Mouse (Mus musculus): Measurements from ENCODE around the gene H1foo. TPM values are rescaled to one million over a fixed set of nuclear protein-coding genes. Genes with fewer than 3 reads are reported as not detected.
A peak's percentile ranks its signal among the peaks of the same experiment; 100 is the strongest.

Gene H1foo
- polyA plus RNA-seq, 1 experiment from 2014 or later, result not detected

- Histone ChIP-seq H3K36me3 (replicated peaks) (no peaks in the 10 kb centered on the region; the same call in 1 of the 2 replicates), H3K27me3 (ENCODE audit: poor library complexity, severe bottlenecking) (no peaks in the 10 kb centered on the region), H3K4me1 (peaks cover 49% of the 10 kb centered on the region), H3K9me3 (no peaks in the 10 kb centered on the region), H3K27ac (peak overlapping the region; percentile 77), H3K4me3 (no peak overlapping the region)
- WGBS, result 64% methylated on average over 16 of the region's 16 CpGs
- no peak for DNase-seq (ENCODE audit: extremely low spot score, low spot score)
These were observed 12.3 kb downstream of the H1foo start for GRCm38 (mm10) chr6:115956922-115957601.

- no peaks in the 10 kb centered on the region; the same call in 1 of the 2 replicates for H3K36me3 ChIP-seq (replicated peaks)
- DNase-seq (ENCODE audit: extremely low spot score, low spot score), result no peak
- H3K9me3 ChIP-seq, result no peaks in the 10 kb centered on the region
- peaks cover 2% of the 10 kb centered on the region; the same call in 1 of the 2 replicates for H3K27me3 ChIP-seq (ENCODE audit: poor library complexity, severe bottlenecking)
- WGBS, result 45% methylated on average over 6 of the region's 6 CpGs
- peak overlapping the region; percentile 77 for H3K27ac ChIP-seq
- H3K4me1 ChIP-seq, result peaks cover 56% of the 10 kb centered on the region
- H3K4me3 ChIP-seq, result no peak overlapping the region
These were observed 12.9 kb downstream of the H1foo start for GRCm38 (mm10) chr6:115957681-115958080.

GRCm38 (mm10) chr6:115958445-115958844, 13.7 kb downstream of the H1foo start:
- DNase-seq (ENCODE audit: extremely low spot score, low spot score), result no peak
- no peaks in the 10 kb centered on the region; the same call in 1 of the 2 replicates for H3K36me3 ChIP-seq (replicated peaks)
- no peak overlapping the region for H3K4me3 ChIP-seq
- peaks cover 59% of the 10 kb centered on the region for H3K4me1 ChIP-seq
- H3K27me3 ChIP-seq (ENCODE audit: poor library complexity, severe bottlenecking), result peaks cover 10% of the 10 kb centered on the region
- 87% methylated on average over 9 of the region's 9 CpGs for WGBS
- peak overlapping the region; percentile 77; the same call in 1 of the 2 replicates for H3K27ac ChIP-seq
- H3K9me3 ChIP-seq, result no peaks in the 10 kb centered on the region

- WGBS, result 74% methylated on average over 7 of the region's 7 CpGs
- peaks cover 18% of the 10 kb centered on the region for H3K27me3 ChIP-seq (ENCODE audit: poor library complexity, severe bottlenecking)
- H3K9me3 ChIP-seq, result no peaks in the 10 kb centered on the region
- peaks cover 58% of the 10 kb centered on the region for H3K4me1 ChIP-seq
- H3K4me3 ChIP-seq, result no peak overlapping the region
- no peak for DNase-seq (ENCODE audit: extremely low spot score, low spot score)
- no peaks in the 10 kb centered on the region; the same call in 1 of the 2 replicates for H3K36me3 ChIP-seq (replicated peaks)
- peak overlapping the region; percentile 77 for H3K27ac ChIP-seq
These were observed 14.5 kb downstream of the H1foo start for GRCm38 (mm10) chr6:115959151-115959691.

- DNase-seq (ENCODE audit: extremely low spot score, low spot score), result no peak
- Histone ChIP-seq H3K4me3 (no peak overlapping the region), H3K4me1 (peaks cover 52% of the 10 kb centered on the region), H3K36me3 (replicated peaks) (no peaks in the 10 kb centered on the region), H3K27me3 (ENCODE audit: poor library complexity, severe bottlenecking) (peaks cover 18% of the 10 kb centered on the region), H3K9me3 (no peaks in the 10 kb centered on the region), H3K27ac (no peak overlapping the region)
- 95% methylated on average over 19 of the region's 19 CpGs for WGBS
These were observed 15.6 kb downstream of the H1foo start for GRCm38 (mm10) chr6:115960322-115960721.

GRCm38 (mm10) chr6:115961743-115962142, 17.0 kb downstream of the H1foo start:
- peaks cover 48% of the 10 kb centered on the region for H3K4me1 ChIP-seq
- H3K27ac ChIP-seq, result no peak overlapping the region

GRCm38 (mm10) chr6:115962439-115963085, 17.8 kb downstream of the H1foo start:
- DNase-seq (ENCODE audit: extremely low spot score, low spot score), result peak; percentile 48
- Histone ChIP-seq H3K4me1 (peaks cover 40% of the 10 kb centered on the region), H3K27me3 (ENCODE audit: poor library complexity, severe bottlenecking) (peaks cover 18% of the 10 kb centered on the region), H3K9me3 (no peaks in the 10 kb centered on the region), H3K4me3 (no peak overlapping the region), H3K27ac (0 out of 2 replicates have a peak overlapping the region, but pooled peaks have one; percentile 25), H3K36me3 (replicated peaks) (0 out of 2 replicates have a peak, but pooled peaks cover 2% of the 10 kb centered on the region)
- WGBS, result 40% methylated on average over 23 of the region's 23 CpGs

More at GRCm38 (mm10) chr6:115961743-115962142, 17.0 kb downstream of the H1foo start:
- Histone ChIP-seq H3K4me3 (no peak overlapping the region), H3K9me3 (no peaks in the 10 kb centered on the region), H3K27me3 (ENCODE audit: poor library complexity, severe bottlenecking) (peaks cover 18% of the 10 kb centered on the region), H3K36me3 (replicated peaks) (0 out of 2 replicates have a peak, but pooled peaks cover 2% of the 10 kb centered on the region)
- no peak for DNase-seq (ENCODE audit: extremely low spot score, low spot score)
- 91% methylated on average over 3 of the region's 3 CpGs for WGBS

- peaks cover 18% of the 10 kb centered on the region for H3K27me3 ChIP-seq (ENCODE audit: poor library complexity, severe bottlenecking)
- H3K36me3 ChIP-seq (replicated peaks), result 0 out of 2 replicates have a peak, but pooled peaks cover 2% of the 10 kb centered on the region
- 79% methylated on average over 9 of the region's 9 CpGs for WGBS
- no peaks in the 10 kb centered on the region for H3K9me3 ChIP-seq
- no peak overlapping the region for H3K27ac ChIP-seq
- H3K4me3 ChIP-seq, result no peak overlapping the region
- H3K4me1 ChIP-seq, result peaks cover 40% of the 10 kb centered on the region
- DNase-seq (ENCODE audit: extremely low spot score, low spot score), result no peak
These were observed 18.9 kb downstream of the H1foo start for GRCm38 (mm10) chr6:115963656-115964055.

- H3K9me3 ChIP-seq, result no peaks in the 10 kb centered on the region
- 0 out of 2 replicates have a peak, but pooled peaks cover 2% of the 10 kb centered on the region for H3K36me3 ChIP-seq (replicated peaks)
- no peak overlapping the region for H3K27ac ChIP-seq
- H3K4me1 ChIP-seq, result peaks cover 39% of the 10 kb centered on the region
- no peak for DNase-seq (ENCODE audit: extremely low spot score, low spot score)
- H3K27me3 ChIP-seq (ENCODE audit: poor library complexity, severe bottlenecking), result peaks cover 18% of the 10 kb centered on the region
- no peak overlapping the region for H3K4me3 ChIP-seq
- WGBS, result 94% methylated on average over 19 of the region's 19 CpGs
These were observed 21.7 kb downstream of the H1foo start for GRCm38 (mm10) chr6:115966227-115966966.

- Histone ChIP-seq H3K9me3 (no peaks in the 10 kb centered on the region), H3K4me1 (peaks cover 37% of the 10 kb centered on the region), H3K4me3 (no peak overlapping the region), H3K36me3 (replicated peaks) (0 out of 2 replicates have a peak, but pooled peaks cover 2% of the 10 kb centered on the region), H3K27me3 (ENCODE audit: poor library complexity, severe bottlenecking) (peaks cover 18% of the 10 kb centered on the region), H3K27ac (no peak overlapping the region)
- no peak for DNase-seq (ENCODE audit: extremely low spot score, low spot score)
- WGBS, result 94% methylated on average over 15 of the region's 15 CpGs
These were observed 22.6 kb downstream of the H1foo start for GRCm38 (mm10) chr6:115967291-115967880.

- no peaks in the 10 kb centered on the region for H3K9me3 ChIP-seq
- DNase-seq (ENCODE audit: extremely low spot score, low spot score), result no peak
- peaks cover 31% of the 10 kb centered on the region for H3K4me1 ChIP-seq
- H3K36me3 ChIP-seq (replicated peaks), result 0 out of 2 replicates have a peak, but pooled peaks cover 2% of the 10 kb centered on the region
- WGBS, result 87% methylated on average over 5 of the region's 5 CpGs
- H3K27me3 ChIP-seq (ENCODE audit: poor library complexity, severe bottlenecking), result peaks cover 11% of the 10 kb centered on the region
- peak overlapping the region; percentile 63 for H3K27ac ChIP-seq
- no peak overlapping the region for H3K4me3 ChIP-seq
These were observed 23.3 kb downstream of the H1foo start for GRCm38 (mm10) chr6:115968086-115968485.

GRCm38 (mm10) chr6:115968700-115969099, 24.0 kb downstream of the H1foo start:
- no peak for DNase-seq (ENCODE audit: extremely low spot score, low spot score)
- H3K36me3 ChIP-seq (replicated peaks), result 0 out of 2 replicates have a peak, but pooled peaks cover 2% of the 10 kb centered on the region
- no peaks in the 10 kb centered on the region for H3K9me3 ChIP-seq
- H3K4me3 ChIP-seq, result no peak overlapping the region
- peaks cover 5% of the 10 kb centered on the region for H3K27me3 ChIP-seq (ENCODE audit: poor library complexity, severe bottlenecking)
- H3K27ac ChIP-seq, result peak overlapping the region; percentile 63
- WGBS, result 75% methylated on average over 6 of the region's 6 CpGs
- H3K4me1 ChIP-seq, result peaks cover 31% of the 10 kb centered on the region

Data from forebrain, embryonic 10.5 days (tissue).